Mouse (Mus musculus): ENCODE measurements around the gene Vmn1r48. TPM values are rescaled to one million over a fixed set of nuclear protein-coding genes. Genes with fewer than 3 reads are reported as not detected.
"Not testable (repeated sequence)": the region's sequence is repeated elsewhere in the genome, so short reads cannot be mapped to it uniquely, and the experiment has no call there.

The Vmn1r48 gene
- not detected in 2 replicates for polyA plus RNA-seq (2014; fragmentation: Nextera tagmentation; extraction: Ambion mirVana)

GRCm38 (mm10) chr6:90036741-90037140, at the start of gene Vmn1r48:
Gene Vmn1r48 (minus strand): TSS chr6:90036841.
- H3K4me2 ChIP-seq (ENCODE audit: low read length); H3K27ac ChIP-seq (replicated peaks in 1 of 2; ENCODE audit: control insufficient read depth in 1 of 2, insufficient read depth in 1 of 2, low read depth in 2 of 2, low read length in 2 of 2); ATAC-seq (ENCODE audit: insufficient number of reproducible peaks, insufficient read depth, low FRiP score, low read depth); H3K36me3 ChIP-seq (ENCODE audit: control insufficient read depth, insufficient read depth, low read length); H3K9me3 ChIP-seq (ENCODE audit: control insufficient read depth, low read length); H3K4me3 ChIP-seq (ENCODE audit: control insufficient read depth in 1 of 2, insufficient read depth in 1 of 2, low read depth in 1 of 2, low read length in 2 of 2); H3K4me1 ChIP-seq (ENCODE audit: control insufficient read depth in 2 of 2, insufficient read depth in 2 of 2, low read length in 2 of 2); H3K9ac ChIP-seq (ENCODE audit: low read length); H3K27me3 ChIP-seq (ENCODE audit: control insufficient read depth, insufficient read depth, low read length): not testable (repeated sequence)
- no CpG with 5 or more reads among the region's 2 CpGs for WGBS

DNA sequence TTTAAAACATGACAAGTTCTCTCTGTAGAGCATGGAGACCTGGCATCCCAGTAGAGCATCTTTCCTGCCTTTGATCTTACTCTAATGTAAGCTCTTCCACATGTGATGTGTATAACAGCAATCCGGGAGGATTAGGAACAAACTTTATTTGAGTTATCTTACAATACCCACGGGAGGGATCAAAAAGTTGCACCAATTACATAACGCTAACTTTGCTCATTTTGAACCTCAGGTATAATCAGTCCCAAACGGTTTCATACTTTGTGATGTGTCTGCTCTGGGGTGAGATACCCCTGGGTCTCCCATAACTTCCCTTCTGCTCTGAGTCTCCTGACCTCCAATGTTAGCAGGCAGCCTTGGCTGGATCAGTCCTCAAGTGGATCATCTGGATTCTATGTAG, 41.8 kb upstream of the Vmn1r48 start, which contains the start of gene Vmn1r49:
Gene Vmn1r49 (minus strand): TSS at position 101 of the 400 bp plus-strand sequence.
- H3K9me3 ChIP-seq (ENCODE audit: control insufficient read depth, low read length) = no peaks in the 10 kb centered on the region
- H3K27me3 ChIP-seq (ENCODE audit: control insufficient read depth, insufficient read depth, low read length) = no peaks in the 10 kb centered on the region
- no peak within 1 kb of the TSS for H3K4me3 ChIP-seq (ENCODE audit: control insufficient read depth in 1 of 2, insufficient read depth in 1 of 2, low read depth in 1 of 2, low read length in 2 of 2)
- 65% methylated on average over 4 of the region's 4 CpGs for WGBS
- H3K4me1 ChIP-seq (ENCODE audit: control insufficient read depth in 2 of 2, insufficient read depth in 2 of 2, low read length in 2 of 2) = no peaks in the 10 kb centered on the region
- H3K36me3 ChIP-seq (ENCODE audit: control insufficient read depth, insufficient read depth, low read length) = no peaks in the 10 kb centered on the region
- no peak within 1 kb of the TSS for H3K4me2 ChIP-seq (ENCODE audit: low read length)
- ATAC-seq (ENCODE audit: insufficient number of reproducible peaks, insufficient read depth, low FRiP score, low read depth) = no peak
- H3K9ac ChIP-seq (ENCODE audit: low read length) = no peak within 1 kb of the TSS
- H3K27ac ChIP-seq (replicated peaks in 1 of 2; ENCODE audit: control insufficient read depth in 1 of 2, insufficient read depth in 1 of 2, low read depth in 2 of 2, low read length in 2 of 2) = no peak within 1 kb of the TSS

DNA sequence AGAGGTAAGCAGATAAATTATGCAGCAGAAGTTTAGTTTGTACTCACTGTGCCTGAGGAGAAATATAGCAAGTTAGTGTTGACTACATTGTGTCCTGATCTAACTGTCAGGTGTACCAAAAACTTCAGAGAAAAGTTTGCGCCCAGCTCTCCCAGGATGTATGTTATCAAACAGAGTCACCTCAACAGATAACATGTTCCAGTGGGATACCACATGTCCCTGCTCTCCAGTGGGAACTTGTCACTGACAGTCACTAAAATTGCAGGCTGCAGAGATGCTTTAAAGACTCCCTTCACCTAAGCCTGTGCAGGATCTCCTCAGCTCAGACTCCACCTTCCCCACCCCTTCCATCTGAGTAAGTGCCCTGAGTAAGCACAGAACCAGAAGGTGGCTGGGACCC, 20.8 kb downstream of the Vmn1r48 start, which contains the start of gene Vmn1r47:
Gene Vmn1r47 (plus strand): TSS at position 301 of the 400 bp plus-strand sequence.
- H3K4me2 ChIP-seq (ENCODE audit: low read length); H3K4me1 ChIP-seq (ENCODE audit: control insufficient read depth in 2 of 2, insufficient read depth in 2 of 2, low read length in 2 of 2); ATAC-seq (ENCODE audit: insufficient number of reproducible peaks, insufficient read depth, low FRiP score, low read depth); H3K9ac ChIP-seq (ENCODE audit: low read length); H3K9me3 ChIP-seq (ENCODE audit: control insufficient read depth, low read length); H3K36me3 ChIP-seq (ENCODE audit: control insufficient read depth, insufficient read depth, low read length); H3K27me3 ChIP-seq (ENCODE audit: control insufficient read depth, insufficient read depth, low read length); H3K4me3 ChIP-seq (ENCODE audit: control insufficient read depth in 1 of 2, insufficient read depth in 1 of 2, low read depth in 1 of 2, low read length in 2 of 2); H3K27ac ChIP-seq (replicated peaks in 1 of 2; ENCODE audit: control insufficient read depth in 1 of 2, insufficient read depth in 1 of 2, low read depth in 2 of 2, low read length in 2 of 2): not testable (repeated sequence)
- WGBS = 81% methylated on average over 1 of the region's 1 CpGs

GRCm38 (mm10) chr6:89985989-89986388, 50.7 kb downstream of the Vmn1r48 start:
- Histone ChIP-seq H3K4me3 (ENCODE audit: control insufficient read depth in 1 of 2, insufficient read depth in 1 of 2, low read depth in 1 of 2, low read length in 2 of 2) (no peak overlapping the region), H3K4me1 (ENCODE audit: control insufficient read depth in 2 of 2, insufficient read depth in 2 of 2, low read length in 2 of 2) (no peaks in the 10 kb centered on the region), H3K9me3 (ENCODE audit: control insufficient read depth, low read length) (peaks cover 4% of the 10 kb centered on the region; the same call in 1 of the 2 replicates), H3K27me3 (ENCODE audit: control insufficient read depth, insufficient read depth, low read length) (no peaks in the 10 kb centered on the region), H3K36me3 (ENCODE audit: control insufficient read depth, insufficient read depth, low read length) (no peaks in the 10 kb centered on the region), H3K4me2 (ENCODE audit: low read length) (no peak overlapping the region), H3K27ac (replicated peaks in 1 of 2; ENCODE audit: control insufficient read depth in 1 of 2, insufficient read depth in 1 of 2, low read depth in 2 of 2, low read length in 2 of 2) (no peak overlapping the region), H3K9ac (ENCODE audit: low read length) (no peak overlapping the region)
- ATAC-seq (ENCODE audit: insufficient number of reproducible peaks, insufficient read depth, low FRiP score, low read depth) = no peak
- 18% methylated on average over 1 of the region's 1 CpGs for WGBS

Other genes with a start within 250 kb of the Vmn1r48 start
- not detected in 2 replicates for gene Vmn1r42, start 160.4 kb downstream of the Vmn1r48 start, polyA plus RNA-seq (2014; fragmentation: Nextera tagmentation; extraction: Ambion mirVana)
- not detected in 2 replicates for gene Vmn1r43, start 160.4 kb downstream of the Vmn1r48 start, polyA plus RNA-seq (2014; fragmentation: Nextera tagmentation; extraction: Ambion mirVana)
- gene Vmn1r44, start 153.2 kb downstream of the Vmn1r48 start, polyA plus RNA-seq (2014; fragmentation: Nextera tagmentation; extraction: Ambion mirVana) = not detected in 2 replicates
- gene Vmn1r45, start 96.2 kb downstream of the Vmn1r48 start, polyA plus RNA-seq (2014; fragmentation: Nextera tagmentation; extraction: Ambion mirVana) = not detected in 2 replicates
- not detected in 2 replicates for gene Vmn1r46, start 67.5 kb downstream of the Vmn1r48 start, polyA plus RNA-seq (2014; fragmentation: Nextera tagmentation; extraction: Ambion mirVana)
- not detected in 2 replicates for gene Vmn1r47, start 20.7 kb downstream of the Vmn1r48 start, polyA plus RNA-seq (2014; fragmentation: Nextera tagmentation; extraction: Ambion mirVana)
- gene Vmn1r49, start 41.7 kb upstream of the Vmn1r48 start, polyA plus RNA-seq (2014; fragmentation: Nextera tagmentation; extraction: Ambion mirVana) = not detected in 2 replicates
- not detected in 2 replicates for gene Vmn1r50, start 64.6 kb upstream of the Vmn1r48 start, polyA plus RNA-seq (2014; fragmentation: Nextera tagmentation; extraction: Ambion mirVana)
- not detected in 2 replicates for gene Vmn1r51, start 85.8 kb upstream of the Vmn1r48 start, polyA plus RNA-seq (2014; fragmentation: Nextera tagmentation; extraction: Ambion mirVana)
- not detected in 2 replicates for gene Vmn1r52, start 138.0 kb upstream of the Vmn1r48 start, polyA plus RNA-seq (2014; fragmentation: Nextera tagmentation; extraction: Ambion mirVana)
- gene V1ra8, start 166.0 kb upstream of the Vmn1r48 start, polyA plus RNA-seq (2014; fragmentation: Nextera tagmentation; extraction: Ambion mirVana) = not detected in 2 replicates
- gene Vmn1r53, start 187.6 kb upstream of the Vmn1r48 start, polyA plus RNA-seq (2014; fragmentation: Nextera tagmentation; extraction: Ambion mirVana) = not detected in 2 replicates
- gene Vmn1r54, start 209.5 kb upstream of the Vmn1r48 start, polyA plus RNA-seq (2014; fragmentation: Nextera tagmentation; extraction: Ambion mirVana) = not detected in 2 replicates